In the genomic region with DNA sequence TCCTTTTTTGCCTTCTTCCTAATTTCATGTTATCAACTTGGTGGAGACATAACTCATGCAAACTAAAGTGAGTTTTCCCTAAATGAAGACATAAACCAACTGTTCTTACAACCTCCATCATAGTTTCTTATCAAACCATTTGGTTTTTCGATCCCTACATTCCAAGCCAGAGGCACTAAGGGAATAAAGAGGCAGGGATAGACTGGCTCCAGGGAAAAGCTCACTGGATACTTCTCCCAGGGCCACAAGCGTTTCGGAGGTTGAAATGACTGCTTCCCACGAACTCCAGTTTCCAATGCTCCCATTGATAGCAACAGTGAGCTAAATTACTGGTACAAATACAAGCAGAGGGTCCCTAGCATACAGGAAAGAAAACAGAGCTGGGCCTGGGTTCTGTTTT, we compare ENCODE assay signal across 25 mouse cellular contexts.
"Had no signal": no experiment of that assay in that cellular context is flagged by ENCODE, and none has a peak within 500 bp of the region (broad histone marks: within the 10 kb centered on the region; RNA-seq: fewer than 3 reads in every experiment).

No protein-coding gene starts in this region.

- H3K36me3 ChIP-seq: heart, embryonic 10.5 days; heart, embryonic 12.5 days; hindbrain, embryonic 10.5 days; hindbrain, embryonic 12.5 days; intestine, embryonic 15.5 days; limb, embryonic 10.5 days; limb, embryonic 12.5 days had no signal

- H3K27ac ChIP-seq: gastrocnemius, adult 2 months; heart, embryonic 10.5 days; hindbrain, embryonic 12.5 days; hindbrain, embryonic 14.5 days; intestine, embryonic 15.5 days; layer of hippocampus, adult 2 months; left cerebral cortex, adult 2 months; limb, embryonic 12.5 days had no signal

- DNase-seq: gastrocnemius, adult 2 months; gastrocnemius, postnatal 10 days; gastrocnemius, postnatal 25 days; heart, postnatal 10 days; heart, postnatal 4 days; kidney, adult 18-20 months; kidney, adult 8-10 months; kidney, postnatal 10 days; kidney, postnatal 25 days; kidney, postnatal 4 days; layer of hippocampus, adult 9-11 months; liver had no signal

- H3K4me3 ChIP-seq: gastrocnemius, adult 2 months; layer of hippocampus, adult 2 months; left cerebral cortex, adult 2 months had no signal

- ATAC-seq: hindbrain, embryonic 16.5 days; inflammation-experienced regulatory T-cells, adult 6 months; intestine, embryonic 15.5 days; intestine, postnatal 0 days had no signal

- H3K27me3 ChIP-seq: intestine, embryonic 15.5 days had no signal

- H3K9me3 ChIP-seq: heart, embryonic 10.5 days; heart, embryonic 12.5 days; hindbrain, embryonic 12.5 days; intestine, embryonic 15.5 days; limb, embryonic 10.5 days; limb, embryonic 12.5 days had no signal

- H3K4me1 ChIP-seq: heart, embryonic 12.5 days; limb, embryonic 10.5 days had no signal

- H3K9ac ChIP-seq: hindbrain, embryonic 12.5 days; hindbrain, embryonic 14.5 days; intestine, embryonic 15.5 days had no signal
